Mouse (Mus musculus): ENCODE data around the gene Parva. TPM values are rescaled to one million over a fixed set of nuclear protein-coding genes. Genes with fewer than 3 reads are reported as not detected.

Gene Parva
- polyA plus RNA-seq (2016; fragmentation: Nextera tagmentation; extraction: Ambion mirVana): 46.9 and 54.5 TPM in 2 replicates

- Histone ChIP-seq H3K27me3 (ENCODE audit: insufficient read depth, poor library complexity, severe bottlenecking) (peaks cover 7% of the 10 kb centered on the region), H3K4me1 (replicated peaks) (peaks cover 25% of the 10 kb centered on the region), H3K27ac (peak within 1 kb of the TSS; percentile 96), H3K4me3 (peak within 1 kb of the TSS; percentile 79), H3K9me3 (no peaks in the 10 kb centered on the region), H3K36me3 (0 out of 2 replicates have a peak, but pooled peaks cover 3% of the 10 kb centered on the region)
- WGBS: 2% methylated on average over 49 of the region's 49 CpGs
- peak; percentile 82 for DNase-seq (ENCODE audit: low spot score)
Observed at GRCm38 (mm10) chr7:112427357-112428157, at the start of gene Parva. Gene Parva, plus strand, starts transcription at chr7:112427505.

DNA sequence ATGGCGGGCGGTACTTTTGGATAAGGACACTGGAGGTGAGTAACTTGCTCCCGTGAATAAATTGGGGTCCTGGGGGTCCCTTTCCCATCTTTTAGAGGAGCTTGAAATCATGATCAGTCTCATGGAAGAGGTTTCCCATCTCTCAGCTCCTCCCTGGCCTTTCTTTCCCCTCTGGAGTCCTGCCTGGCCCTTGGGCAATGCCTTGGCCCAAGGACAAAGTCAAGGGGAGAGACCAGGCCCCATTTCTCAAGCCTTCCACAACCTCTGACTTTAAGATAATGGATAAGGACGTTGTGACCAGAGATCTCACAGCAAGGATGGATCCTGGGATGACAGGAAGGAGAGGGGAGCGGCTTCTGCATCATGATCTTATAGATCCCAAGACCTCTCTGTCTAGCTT lies 49.2 kb upstream of the Parva start:
- Histone ChIP-seq H3K9me3 (no peaks in the 10 kb centered on the region), H3K4me1 (replicated peaks) (peaks cover 5% of the 10 kb centered on the region; the same call in 1 of the 2 replicates), H3K27ac (no peak overlapping the region), H3K4me3 (no peak overlapping the region), H3K36me3 (no peaks in the 10 kb centered on the region), H3K27me3 (ENCODE audit: insufficient read depth, poor library complexity, severe bottlenecking) (no peaks in the 10 kb centered on the region)
- no peak for DNase-seq (ENCODE audit: low spot score)
- 92% methylated on average over 5 of the region's 5 CpGs for WGBS

- Histone ChIP-seq H3K4me1 (replicated peaks) (peaks cover 5% of the 10 kb centered on the region; the same call in 1 of the 2 replicates), H3K27ac (no peak overlapping the region)
- no peak for DNase-seq (ENCODE audit: low spot score)
Observed at GRCm38 (mm10) chr7:112378476-112378875, 48.8 kb upstream of the Parva start.

GRCm38 (mm10) chr7:112386521-112386920 lies 40.8 kb upstream of the Parva start:
- H3K9me3 ChIP-seq: no peaks in the 10 kb centered on the region
- no peak for DNase-seq (ENCODE audit: low spot score)
- WGBS: 71% methylated on average over 5 of the region's 5 CpGs
- no peaks in the 10 kb centered on the region for H3K36me3 ChIP-seq
- H3K4me3 ChIP-seq: no peak overlapping the region
- H3K27me3 ChIP-seq (ENCODE audit: insufficient read depth, poor library complexity, severe bottlenecking): 0 out of 2 replicates have a peak, but pooled peaks cover under 1% of the 10 kb centered on the region
- H3K27ac ChIP-seq: no peak overlapping the region
- peaks cover 28% of the 10 kb centered on the region for H3K4me1 ChIP-seq (replicated peaks)

More at GRCm38 (mm10) chr7:112378476-112378875, 48.8 kb upstream of the Parva start:
- H3K9me3 ChIP-seq: no peaks in the 10 kb centered on the region
- no peaks in the 10 kb centered on the region for H3K27me3 ChIP-seq (ENCODE audit: insufficient read depth, poor library complexity, severe bottlenecking)
- no peaks in the 10 kb centered on the region for H3K36me3 ChIP-seq
- WGBS: 82% methylated on average over 5 of the region's 5 CpGs
- H3K4me3 ChIP-seq: no peak overlapping the region

DNA sequence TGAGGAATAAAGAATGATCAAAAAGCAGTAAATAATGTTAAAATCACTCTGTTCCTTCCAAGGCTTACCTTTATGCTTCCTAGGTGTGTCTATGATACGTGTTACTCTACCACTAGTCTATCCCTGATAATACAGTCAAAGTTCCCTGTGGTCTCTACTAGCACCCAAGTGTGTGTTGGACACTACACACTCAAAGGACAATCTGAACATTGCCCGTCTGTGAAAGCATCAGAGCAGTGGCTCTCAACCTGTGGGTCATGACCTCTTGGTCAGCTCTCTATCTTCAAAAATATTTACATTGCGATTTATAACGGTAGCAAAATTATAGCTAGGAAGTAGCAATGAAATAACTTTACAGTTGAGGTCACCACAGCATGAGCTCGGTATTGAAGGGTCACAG lies 39.4 kb upstream of the Parva start:
- Histone ChIP-seq H3K27me3 (ENCODE audit: insufficient read depth, poor library complexity, severe bottlenecking) (0 out of 2 replicates have a peak, but pooled peaks cover 3% of the 10 kb centered on the region), H3K4me1 (replicated peaks) (peaks cover 38% of the 10 kb centered on the region), H3K9me3 (no peaks in the 10 kb centered on the region), H3K27ac (no peak overlapping the region), H3K36me3 (no peaks in the 10 kb centered on the region), H3K4me3 (no peak overlapping the region)
- 81% methylated on average over 5 of the region's 5 CpGs for WGBS
- no peak for DNase-seq (ENCODE audit: low spot score)

- 84% methylated on average over 5 of the region's 5 CpGs for WGBS
- H3K4me1 ChIP-seq (replicated peaks): peaks cover 38% of the 10 kb centered on the region
Observed at GRCm38 (mm10) chr7:112388363-112388875, 38.9 kb upstream of the Parva start.

DNA sequence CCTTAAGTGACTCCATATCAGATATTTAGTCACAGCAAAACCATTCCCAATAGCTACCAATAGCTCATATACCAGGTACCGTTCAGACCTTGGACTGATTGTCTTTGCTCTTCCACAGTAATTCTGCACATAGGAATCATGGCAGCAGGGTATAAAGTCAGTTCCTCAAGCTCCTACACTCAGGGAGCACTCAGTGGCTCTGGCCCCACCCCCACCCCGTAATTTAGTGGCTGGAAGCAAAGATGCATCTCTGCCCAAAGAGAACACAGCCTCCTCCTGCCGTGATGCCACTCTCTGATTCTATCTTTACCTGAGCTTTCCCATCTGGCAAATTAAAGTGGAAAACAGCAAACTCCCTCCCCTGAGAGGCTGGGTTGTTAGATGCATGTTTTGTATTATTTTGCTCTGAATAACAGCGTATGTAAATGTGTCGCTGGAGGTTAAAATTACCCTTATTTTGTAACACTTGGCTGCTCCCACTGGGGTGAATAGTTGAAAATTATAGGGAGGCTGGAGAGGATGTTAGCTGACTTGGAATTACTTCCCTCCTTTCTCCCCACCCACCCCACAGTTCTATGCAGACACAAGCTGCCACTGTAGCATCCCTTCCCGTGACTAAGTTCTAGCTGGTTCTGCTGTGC lies 37.6 kb upstream of the Parva start:
- no peak for DNase-seq (ENCODE audit: low spot score)
- H3K27me3 ChIP-seq (ENCODE audit: insufficient read depth, poor library complexity, severe bottlenecking): 0 out of 2 replicates have a peak, but pooled peaks cover 3% of the 10 kb centered on the region
- H3K9me3 ChIP-seq: no peaks in the 10 kb centered on the region
- peak overlapping the region; percentile 62 for H3K27ac ChIP-seq
- H3K4me3 ChIP-seq: no peak overlapping the region
- WGBS: 63% methylated on average over 6 of the region's 6 CpGs
- peaks cover 38% of the 10 kb centered on the region for H3K4me1 ChIP-seq (replicated peaks)
- H3K36me3 ChIP-seq: no peaks in the 10 kb centered on the region

More at GRCm38 (mm10) chr7:112388363-112388875, 38.9 kb upstream of the Parva start:
- DNase-seq (ENCODE audit: low spot score): no peak
- no peaks in the 10 kb centered on the region for H3K9me3 ChIP-seq
- H3K4me3 ChIP-seq: no peak overlapping the region
- H3K36me3 ChIP-seq: no peaks in the 10 kb centered on the region
- H3K27ac ChIP-seq: no peak overlapping the region
- H3K27me3 ChIP-seq (ENCODE audit: insufficient read depth, poor library complexity, severe bottlenecking): 0 out of 2 replicates have a peak, but pooled peaks cover 3% of the 10 kb centered on the region

- no peaks in the 10 kb centered on the region for H3K9me3 ChIP-seq
- peaks cover 38% of the 10 kb centered on the region for H3K4me1 ChIP-seq (replicated peaks)
- H3K4me3 ChIP-seq: no peak overlapping the region
- H3K36me3 ChIP-seq: no peaks in the 10 kb centered on the region
- WGBS: 51% methylated on average over 11 of the region's 11 CpGs
- DNase-seq (ENCODE audit: low spot score): no peak
- H3K27ac ChIP-seq: peak overlapping the region; percentile 62
- H3K27me3 ChIP-seq (ENCODE audit: insufficient read depth, poor library complexity, severe bottlenecking): 0 out of 2 replicates have a peak, but pooled peaks cover 3% of the 10 kb centered on the region
Observed at GRCm38 (mm10) chr7:112390252-112390936, 36.9 kb upstream of the Parva start.

GRCm38 (mm10) chr7:112390937-112391605 lies 36.2 kb upstream of the Parva start:
- DNase-seq (ENCODE audit: low spot score): no peak
- Histone ChIP-seq H3K4me1 (replicated peaks) (peaks cover 42% of the 10 kb centered on the region), H3K9me3 (no peaks in the 10 kb centered on the region), H3K27me3 (ENCODE audit: insufficient read depth, poor library complexity, severe bottlenecking) (0 out of 2 replicates have a peak, but pooled peaks cover 3% of the 10 kb centered on the region), H3K36me3 (no peaks in the 10 kb centered on the region), H3K27ac (peak overlapping the region; percentile 62), H3K4me3 (no peak overlapping the region)
- WGBS: 37% methylated on average over 6 of the region's 6 CpGs

GRCm38 (mm10) chr7:112397786-112398185 lies 29.5 kb upstream of the Parva start:
- H3K36me3 ChIP-seq: no peaks in the 10 kb centered on the region
- peaks cover 23% of the 10 kb centered on the region for H3K4me1 ChIP-seq (replicated peaks)
- no peaks in the 10 kb centered on the region for H3K9me3 ChIP-seq
- WGBS: 92% methylated on average over 3 of the region's 3 CpGs
- H3K27me3 ChIP-seq (ENCODE audit: insufficient read depth, poor library complexity, severe bottlenecking): 0 out of 2 replicates have a peak, but pooled peaks cover 9% of the 10 kb centered on the region
- H3K4me3 ChIP-seq: no peak overlapping the region
- no peak overlapping the region for H3K27ac ChIP-seq
- no peak for DNase-seq (ENCODE audit: low spot score)

- peak; percentile 29 for DNase-seq (ENCODE audit: low spot score)
- Histone ChIP-seq H3K27me3 (ENCODE audit: insufficient read depth, poor library complexity, severe bottlenecking) (peaks cover 9% of the 10 kb centered on the region; the same call in 1 of the 2 replicates), H3K27ac (peak overlapping the region; percentile 50), H3K9me3 (no peaks in the 10 kb centered on the region), H3K36me3 (no peaks in the 10 kb centered on the region), H3K4me1 (replicated peaks) (peaks cover 23% of the 10 kb centered on the region), H3K4me3 (no peak overlapping the region)
- WGBS: 48% methylated on average over 7 of the region's 7 CpGs
Observed at GRCm38 (mm10) chr7:112399425-112400170, 27.7 kb upstream of the Parva start.

Data from hindbrain, embryonic 10.5 days (tissue).